Comparison of ENCODE assay signal across 23 mouse cellular contexts in genomic region chr3:59295699-59296562, GRCm38 (mm10). TPM values are rescaled to one million over a fixed set of nuclear protein-coding genes. Genes with fewer than 3 reads are reported as not detected.
DNase-seq lines count a peak whose midpoint lies in the region; ATAC-seq and TF ChIP-seq lines count a peak whose summit lies in the region.
"Had no signal": no experiment of that assay in that cellular context is flagged by ENCODE, and none has a peak within 500 bp of the region (broad histone marks: within the 10 kb centered on the region; RNA-seq: fewer than 3 reads in every experiment).

No protein-coding gene starts in this region.

- H3K4me1 ChIP-seq in embryonic facial prominence, embryonic 13.5 days, result peaks cover 11% of the 10 kb centered on the region
- H3K4me1 ChIP-seq in limb, embryonic 14.5 days (ENCODE audit: control insufficient read depth, insufficient read depth, low read length), result no peaks in the 10 kb centered on the region; the same call in 1 of the 2 replicates
- no peaks in the 10 kb centered on the region for H3K4me1 ChIP-seq in forebrain, embryonic 13.5 days
- H3K4me1 ChIP-seq: hindbrain, embryonic 13.5 days; midbrain, embryonic 12.5 days; neural tube, embryonic 13.5 days had no signal

- peak overlapping the region; percentile 87 for H3K27ac ChIP-seq in embryonic facial prominence, embryonic 13.5 days
- peak overlapping the region; percentile 61; the same call in 1 of the 2 replicates for H3K27ac ChIP-seq in limb, embryonic 14.5 days (replicated peaks; ENCODE audit: low read depth, low read length)
- no peak overlapping the region for H3K27ac ChIP-seq in forebrain, embryonic 13.5 days
- H3K27ac ChIP-seq: gastrocnemius, adult 2 months; hindbrain, embryonic 13.5 days; layer of hippocampus, adult 2 months; liver, embryonic 14.5 days; midbrain, embryonic 12.5 days; neural tube, embryonic 13.5 days had no signal

- peak; percentile 97 for DNase-seq in 3T3-L1 (ENCODE audit: low read depth, low spot score)
- peak; percentile 3 for DNase-seq in CD4-positive, CD25-positive, alpha-beta regulatory T cell, adult 2 months (ENCODE audit: low read depth, low spot score)
- peak; percentile 40 for DNase-seq in limb, embryonic 14.5 days (ENCODE audit: low spot score)
- no peak for DNase-seq in cerebellum, adult 11-12 months
- DNase-seq: adrenal gland, postnatal 14 days; cerebellum, postnatal 10 days; gastrocnemius, adult 2 months; heart, postnatal 10 days; kidney, adult 2 months; kidney, postnatal 10 days; layer of hippocampus, postnatal 36 days; thymus, postnatal 36 days had no signal

- WGBS in embryonic facial prominence, embryonic 13.5 days, result 40% methylated on average over 16 of the region's 16 CpGs
- WGBS in limb, embryonic 14.5 days, result 48% methylated on average over 16 of the region's 16 CpGs
- 92% methylated on average over 16 of the region's 16 CpGs for WGBS in forebrain, embryonic 13.5 days

- H3K9me3 ChIP-seq in embryonic facial prominence, embryonic 13.5 days, result no peaks in the 10 kb centered on the region
- no peaks in the 10 kb centered on the region for H3K9me3 ChIP-seq in limb, embryonic 14.5 days (ENCODE audit: control insufficient read depth, low read length)
- H3K9me3 ChIP-seq in forebrain, embryonic 13.5 days (replicated peaks), result no peaks in the 10 kb centered on the region
- H3K9me3 ChIP-seq: hindbrain, embryonic 13.5 days; midbrain, embryonic 12.5 days; neural tube, embryonic 13.5 days had no signal

- no peak for TF ChIP-seq POLR2A in limb, embryonic 14.5 days (IDR thresholded peaks at IDR 0.05; ENCODE audit: borderline replicate concordance, extremely low read depth, insufficient read depth, insufficient read length)

- no peaks in the 10 kb centered on the region for H3K27me3 ChIP-seq in embryonic facial prominence, embryonic 13.5 days
- H3K27me3 ChIP-seq in limb, embryonic 14.5 days (ENCODE audit: control insufficient read depth, insufficient read depth, low read length), result no peaks in the 10 kb centered on the region
- H3K27me3 ChIP-seq in forebrain, embryonic 13.5 days, result no peaks in the 10 kb centered on the region
- H3K27me3 ChIP-seq: hindbrain, embryonic 13.5 days; midbrain, embryonic 12.5 days; neural tube, embryonic 13.5 days had no signal

- H3K36me3 ChIP-seq in embryonic facial prominence, embryonic 13.5 days, result no peaks in the 10 kb centered on the region
- H3K36me3 ChIP-seq in limb, embryonic 14.5 days (ENCODE audit: control insufficient read depth, insufficient read depth, low read length), result no peaks in the 10 kb centered on the region
- no peaks in the 10 kb centered on the region for H3K36me3 ChIP-seq in forebrain, embryonic 13.5 days (ENCODE audit: poor library complexity, severe bottlenecking)
- H3K36me3 ChIP-seq: hindbrain, embryonic 13.5 days; midbrain, embryonic 12.5 days; neural tube, embryonic 13.5 days had no signal

- peak overlapping the region; percentile 30; the same call in 1 of the 2 replicates for H3K4me2 ChIP-seq in embryonic facial prominence, embryonic 13.5 days
- H3K4me2 ChIP-seq in limb, embryonic 14.5 days (replicated peaks; ENCODE audit: low read depth, low read length, severe bottlenecking), result no peak overlapping the region
- H3K4me2 ChIP-seq in forebrain, embryonic 13.5 days, result no peak overlapping the region
- H3K4me2 ChIP-seq: heart, embryonic 11.5 days; hindbrain, embryonic 13.5 days; midbrain, embryonic 12.5 days; neural tube, embryonic 13.5 days had no signal

- no peak overlapping the region for H3K4me3 ChIP-seq in embryonic facial prominence, embryonic 13.5 days
- no peak overlapping the region for H3K4me3 ChIP-seq in limb, embryonic 14.5 days (replicated peaks; ENCODE audit: low read length)
- H3K4me3 ChIP-seq in forebrain, embryonic 13.5 days, result no peak overlapping the region
- H3K4me3 ChIP-seq: gastrocnemius, adult 2 months; hindbrain, embryonic 13.5 days; layer of hippocampus, adult 2 months; midbrain, embryonic 12.5 days; neural tube, embryonic 13.5 days had no signal

- H3K9ac ChIP-seq in embryonic facial prominence, embryonic 13.5 days, result no peak overlapping the region
- no peak overlapping the region for H3K9ac ChIP-seq in limb, embryonic 14.5 days (ENCODE audit: low read depth, low read length, severe bottlenecking)
- H3K9ac ChIP-seq in forebrain, embryonic 13.5 days, result no peak overlapping the region
- H3K9ac ChIP-seq: hindbrain, embryonic 13.5 days; liver, embryonic 14.5 days; midbrain, embryonic 12.5 days; neural tube, embryonic 13.5 days had no signal

- ATAC-seq in embryonic facial prominence, embryonic 13.5 days (ENCODE audit: insufficient number of reproducible peaks, insufficient read depth, low FRiP score, low TSS enrichment, low read depth), result 0 out of 2 replicates have a peak, but pooled peaks have one; percentile 26
- ATAC-seq in limb, embryonic 14.5 days (ENCODE audit: low FRiP score, low read depth), result peak; percentile 41; the same call in 1 of the 2 replicates
- no peak for ATAC-seq in megakaryocyte progenitor cell, adult 5-6 weeks (replicated peaks; ENCODE audit: poor library complexity)
- no peak for ATAC-seq in forebrain, embryonic 13.5 days
- ATAC-seq: forebrain, embryonic 16.5 days had no signal

RNA-seq across cellular contexts. Expression of gene P2ry12, which starts 33.3 kb away (rescaled TPM):
- polyA plus RNA-seq in embryonic facial prominence, embryonic 13.5 days (2015; fragmentation: Nextera tagmentation; extraction: Ambion mirVana), result 1.5 and 1.9 TPM in 2 replicates
- polyA plus RNA-seq in limb, embryonic 14.5 days (2012; rRNA removed), result 2.0 and 2.5 TPM in 2 replicates
- polyA plus RNA-seq in limb, embryonic 14.5 days (2014; fragmentation: Nextera tagmentation; extraction: Ambion mirVana), result 3.3 TPM in 2 replicates
- total RNA-seq in megakaryocyte progenitor cell, adult 5-6 weeks (2015), result 0.32 TPM in 1 of 2 replicates, not detected in the other
- total RNA-seq in megakaryocyte progenitor cell, adult 5-6 weeks (2017), result 0.17 TPM in 1 of 2 replicates, not detected in the other
- 4.5 and 4.9 TPM in 2 replicates for polyA plus RNA-seq in forebrain, embryonic 13.5 days (2015; fragmentation: Nextera tagmentation; extraction: Ambion mirVana)

RNA-seq across cellular contexts. Expression of gene Igsf10, which starts 48.3 kb away (rescaled TPM):
- polyA plus RNA-seq in embryonic facial prominence, embryonic 13.5 days (2015; fragmentation: Nextera tagmentation; extraction: Ambion mirVana), result 26.8 and 28.3 TPM in 2 replicates
- 18.5 and 20.5 TPM in 2 replicates for polyA plus RNA-seq in limb, embryonic 14.5 days (2012; rRNA removed)
- 19.1 and 21.2 TPM in 2 replicates for polyA plus RNA-seq in limb, embryonic 14.5 days (2014; fragmentation: Nextera tagmentation; extraction: Ambion mirVana)
- total RNA-seq in megakaryocyte progenitor cell, adult 5-6 weeks (2015), result 0.02 and 0.07 TPM in 2 replicates
- 0.03 and 0.04 TPM in 2 replicates for total RNA-seq in megakaryocyte progenitor cell, adult 5-6 weeks (2017)
- 2.2 and 2.3 TPM in 2 replicates for polyA plus RNA-seq in forebrain, embryonic 13.5 days (2015; fragmentation: Nextera tagmentation; extraction: Ambion mirVana)
- polyA plus RNA-seq: inflammation-experienced regulatory T-cells, adult 6 months had no signal

Comparison
In these comparisons a context has a peak if more than half of its experiments do, and no peak if none do; other contexts are left out.
1. ATAC-seq: peak in embryonic facial prominence, embryonic 13.5 days (single experiment) and limb, embryonic 14.5 days (single experiment); none in megakaryocyte progenitor cell, adult 5-6 weeks (single experiment) and forebrain, embryonic 13.5 days (single experiment).